Mouse (Mus musculus) forebrain, embryonic 13.5 days (tissue): ENCODE measurements around the gene Pde10a. TPM values are rescaled to one million over a fixed set of nuclear protein-coding genes. Genes with fewer than 3 reads are reported as not detected.

Experiments used
- ATAC-seq: fragments of 200-750 bp; cut with Nextera tagmentation; 2 replicates; pipeline ENCODE4 v1.8.0; 2017
- H3K27ac ChIP-seq: fragments of 300-500 bp; sonication (generic); 2 replicates; pipeline ENCODE4 v1.5.1; 2015; ENCODE audit warnings: inconsistent platforms, mild to moderate bottlenecking, moderate library complexity
- H3K27me3 ChIP-seq: fragments of 300-500 bp; sonication (generic); 2 replicates; pipeline ENCODE4 v1.6.1; 2015; ENCODE audit warnings: mild to moderate bottlenecking, inconsistent platforms
- H3K36me3 ChIP-seq: fragments of 300-500 bp; sonication (generic); 2 replicates; pipeline ENCODE4 v1.6.1; 2015; ENCODE audit warnings: mild to moderate bottlenecking, inconsistent platforms; ENCODE audit not compliant: poor library complexity, severe bottlenecking
- H3K4me1 ChIP-seq: fragments of 300-500 bp; sonication (generic); 2 replicates; pipeline ENCODE4 v1.6.1; 2015; ENCODE audit warnings: inconsistent platforms
- H3K4me2 ChIP-seq: fragments of 300-500 bp; sonication (generic); 2 replicates; pipeline ENCODE4 v1.6.1; 2015; ENCODE audit warnings: inconsistent platforms, mild to moderate bottlenecking, moderate library complexity
- H3K4me3 ChIP-seq: fragments of 300-500 bp; sonication (generic); 2 replicates; pipeline ENCODE4 v1.5.1; 2015; ENCODE audit warnings: mild to moderate bottlenecking, inconsistent platforms
- H3K9ac ChIP-seq: fragments of 300-500 bp; sonication (generic); 2 replicates; pipeline ENCODE4 v1.6.1; 2015; ENCODE audit warnings: mild to moderate bottlenecking, inconsistent platforms
- H3K9me3 ChIP-seq: fragments of 300-500 bp; sonication (generic); replicated peaks from 2 replicates; pipeline ENCODE4 v1.6.1; 2016; ENCODE audit warnings: inconsistent platforms
- WGBS: fragments of 180-500 bp; shearing (Covaris S2); methylation state at CpG from one replicate; pipeline ENCODE4 v1.1.7; 2015; 5-methylcytosine and 5-hydroxymethylcytosine counted together
- polyA plus RNA-seq: library from polyadenylated mRNA; unstranded; fragments of >200 nt; fragmentation: Nextera tagmentation; extraction: Ambion mirVana; gene quantifications from 2 replicates; pipeline ENCODE4 v1.2.1, GENCODE M21; 2015

The Pde10a gene
- 13.1 and 13.4 TPM in 2 replicates for polyA plus RNA-seq

GRCm38 (mm10) chr17:8525225-8525721 lies at the start of gene Pde10a:
Pde10a (plus strand) TSS chr17:8525372.
- Histone ChIP-seq H3K27ac (0 out of 2 replicates have a peak within 1 kb of the TSS, but pooled peaks have one; percentile 10), H3K9ac (peak within 1 kb of the TSS; percentile 78), H3K36me3 (no peaks in the 10 kb centered on the region), H3K9me3 (no peaks in the 10 kb centered on the region), H3K4me1 (peaks cover 25% of the 10 kb centered on the region), H3K4me2 (peak within 1 kb of the TSS; percentile 94), H3K4me3 (peak within 1 kb of the TSS; percentile 55), H3K27me3 (peaks cover 33% of the 10 kb centered on the region)
- peak; percentile 13 for ATAC-seq
- WGBS = under 1% methylated on average over 22 of the region's 22 CpGs

GRCm38 (mm10) chr17:8478554-8478953 lies 46.6 kb upstream of the Pde10a start:
- no peaks in the 10 kb centered on the region for H3K4me1 ChIP-seq
- H3K36me3 ChIP-seq = no peaks in the 10 kb centered on the region
- ATAC-seq = no peak
- no peak overlapping the region for H3K27ac ChIP-seq
- no peaks in the 10 kb centered on the region for H3K27me3 ChIP-seq
- 83% methylated on average over 3 of the region's 3 CpGs for WGBS
- H3K9ac ChIP-seq = no peak overlapping the region
- H3K9me3 ChIP-seq = no peaks in the 10 kb centered on the region
- no peak overlapping the region for H3K4me3 ChIP-seq
- no peak overlapping the region for H3K4me2 ChIP-seq

- H3K36me3 ChIP-seq = no peaks in the 10 kb centered on the region
- no peak for ATAC-seq
- H3K27ac ChIP-seq = no peak overlapping the region
- H3K4me3 ChIP-seq = no peak overlapping the region
- H3K9ac ChIP-seq = no peak overlapping the region
- 90% methylated on average over 9 of the region's 9 CpGs for WGBS
- no peaks in the 10 kb centered on the region for H3K4me1 ChIP-seq
- no peaks in the 10 kb centered on the region for H3K27me3 ChIP-seq
- no peaks in the 10 kb centered on the region for H3K9me3 ChIP-seq
- H3K4me2 ChIP-seq = no peak overlapping the region
Observed at GRCm38 (mm10) chr17:8479493-8480128, 45.6 kb upstream of the Pde10a start.

- Histone ChIP-seq H3K36me3 (no peaks in the 10 kb centered on the region), H3K27ac (no peak overlapping the region), H3K27me3 (no peaks in the 10 kb centered on the region), H3K4me2 (no peak overlapping the region), H3K4me3 (no peak overlapping the region), H3K9me3 (no peaks in the 10 kb centered on the region), H3K4me1 (no peaks in the 10 kb centered on the region), H3K9ac (no peak overlapping the region)
- 88% methylated on average over 10 of the region's 10 CpGs for WGBS
- no peak for ATAC-seq
Observed at GRCm38 (mm10) chr17:8481797-8482196, 43.4 kb upstream of the Pde10a start.

GRCm38 (mm10) chr17:8482876-8483275 lies 42.3 kb upstream of the Pde10a start:
- H3K36me3 ChIP-seq = no peaks in the 10 kb centered on the region
- H3K9me3 ChIP-seq = no peaks in the 10 kb centered on the region
- WGBS = 90% methylated on average over 7 of the region's 7 CpGs
- no peaks in the 10 kb centered on the region for H3K4me1 ChIP-seq
- no peak overlapping the region for H3K4me3 ChIP-seq
- no peak overlapping the region for H3K27ac ChIP-seq
- H3K9ac ChIP-seq = no peak overlapping the region
- H3K4me2 ChIP-seq = no peak overlapping the region
- no peaks in the 10 kb centered on the region for H3K27me3 ChIP-seq
- no peak for ATAC-seq

GRCm38 (mm10) chr17:8484246-8484645 lies 40.9 kb upstream of the Pde10a start:
- Histone ChIP-seq H3K4me1 (no peaks in the 10 kb centered on the region), H3K27ac (no peak overlapping the region), H3K9ac (no peak overlapping the region), H3K4me3 (no peak overlapping the region), H3K27me3 (no peaks in the 10 kb centered on the region), H3K36me3 (no peaks in the 10 kb centered on the region), H3K4me2 (no peak overlapping the region), H3K9me3 (no peaks in the 10 kb centered on the region)
- ATAC-seq = no peak
- 78% methylated on average over 3 of the region's 3 CpGs for WGBS

- no peaks in the 10 kb centered on the region for H3K9me3 ChIP-seq
- no peaks in the 10 kb centered on the region for H3K27me3 ChIP-seq
- no peak overlapping the region for H3K4me3 ChIP-seq
- no peak overlapping the region for H3K27ac ChIP-seq
- no peaks in the 10 kb centered on the region for H3K4me1 ChIP-seq
- no peaks in the 10 kb centered on the region for H3K36me3 ChIP-seq
- H3K4me2 ChIP-seq = no peak overlapping the region
- ATAC-seq = no peak
- H3K9ac ChIP-seq = no peak overlapping the region
Observed at GRCm38 (mm10) chr17:8485146-8485545, 40.0 kb upstream of the Pde10a start.

- H3K9me3 ChIP-seq = no peaks in the 10 kb centered on the region
- no peak overlapping the region for H3K4me3 ChIP-seq
- H3K36me3 ChIP-seq = no peaks in the 10 kb centered on the region
- ATAC-seq = no peak
- no peaks in the 10 kb centered on the region for H3K4me1 ChIP-seq
- H3K27me3 ChIP-seq = no peaks in the 10 kb centered on the region
- 64% methylated on average over 12 of the region's 12 CpGs for WGBS
- H3K27ac ChIP-seq = no peak overlapping the region
- no peak overlapping the region for H3K4me2 ChIP-seq
- H3K9ac ChIP-seq = no peak overlapping the region
Observed at GRCm38 (mm10) chr17:8487824-8488223, 37.3 kb upstream of the Pde10a start.

GRCm38 (mm10) chr17:8490971-8491370 lies 34.2 kb upstream of the Pde10a start:
- 87% methylated on average over 5 of the region's 5 CpGs for WGBS
- Histone ChIP-seq H3K36me3 (no peaks in the 10 kb centered on the region), H3K9me3 (no peaks in the 10 kb centered on the region), H3K4me2 (no peak overlapping the region), H3K4me3 (no peak overlapping the region), H3K9ac (no peak overlapping the region), H3K27me3 (no peaks in the 10 kb centered on the region), H3K4me1 (no peaks in the 10 kb centered on the region), H3K27ac (no peak overlapping the region)
- no peak for ATAC-seq

GRCm38 (mm10) chr17:8493461-8493860 lies 31.7 kb upstream of the Pde10a start:
- H3K27ac ChIP-seq = no peak overlapping the region
- no peaks in the 10 kb centered on the region for H3K4me1 ChIP-seq
- H3K4me3 ChIP-seq = no peak overlapping the region
- no peaks in the 10 kb centered on the region for H3K36me3 ChIP-seq
- WGBS = 87% methylated on average over 4 of the region's 4 CpGs
- no peak for ATAC-seq
- H3K4me2 ChIP-seq = no peak overlapping the region
- no peaks in the 10 kb centered on the region for H3K27me3 ChIP-seq
- no peak overlapping the region for H3K9ac ChIP-seq
- H3K9me3 ChIP-seq = no peaks in the 10 kb centered on the region

- no peak overlapping the region for H3K4me3 ChIP-seq
- H3K4me1 ChIP-seq = no peaks in the 10 kb centered on the region
- H3K4me2 ChIP-seq = no peak overlapping the region
- H3K9me3 ChIP-seq = no peaks in the 10 kb centered on the region
- no peak overlapping the region for H3K9ac ChIP-seq
- ATAC-seq = no peak
- 71% methylated on average over 1 of the region's 1 CpGs for WGBS
- H3K27ac ChIP-seq = no peak overlapping the region
- H3K36me3 ChIP-seq = no peaks in the 10 kb centered on the region
- no peaks in the 10 kb centered on the region for H3K27me3 ChIP-seq
Observed at GRCm38 (mm10) chr17:8498151-8498550, 27.0 kb upstream of the Pde10a start.

GRCm38 (mm10) chr17:8498655-8499054 lies 26.5 kb upstream of the Pde10a start:
- Histone ChIP-seq H3K4me1 (no peaks in the 10 kb centered on the region), H3K27ac (no peak overlapping the region), H3K27me3 (no peaks in the 10 kb centered on the region), H3K4me2 (no peak overlapping the region), H3K36me3 (no peaks in the 10 kb centered on the region), H3K9me3 (no peaks in the 10 kb centered on the region), H3K9ac (no peak overlapping the region), H3K4me3 (no peak overlapping the region)
- 42% methylated on average over 5 of the region's 5 CpGs for WGBS
- no peak for ATAC-seq

GRCm38 (mm10) chr17:8499564-8500117 lies 25.5 kb upstream of the Pde10a start:
- no peak overlapping the region for H3K9ac ChIP-seq

More at GRCm38 (mm10) chr17:8499564-8500117, 25.5 kb upstream of the Pde10a start:
- Histone ChIP-seq H3K4me1 (no peaks in the 10 kb centered on the region), H3K9me3 (no peaks in the 10 kb centered on the region), H3K27me3 (no peaks in the 10 kb centered on the region), H3K36me3 (no peaks in the 10 kb centered on the region), H3K4me3 (no peak overlapping the region), H3K4me2 (no peak overlapping the region), H3K27ac (no peak overlapping the region)
- ATAC-seq = no peak
- WGBS = 84% methylated on average over 4 of the region's 4 CpGs
